Mouse (Mus musculus): ENCODE data around the gene Glod4. TPM values are rescaled to one million over a fixed set of nuclear protein-coding genes. Genes with fewer than 3 reads are reported as not detected.

Gene Glod4
- polyA plus RNA-seq, 1 experiment from 2014 or later, result 128 TPM

GRCm38 (mm10) chr11:76123517-76123916 lies 120.0 kb downstream of the Glod4 start:
- no peak overlapping the region for H3K4me3 ChIP-seq (replicated peaks)
- H3K36me3 ChIP-seq, result peaks cover 61% of the 10 kb centered on the region
- H3K4me1 ChIP-seq (replicated peaks), result no peaks in the 10 kb centered on the region
- no peaks in the 10 kb centered on the region for H3K27me3 ChIP-seq
- ATAC-seq, result no peak
- WGBS, result 96% methylated on average over 1 of the region's 1 CpGs
- H3K4me2 ChIP-seq (replicated peaks), result no peak overlapping the region
- no peak overlapping the region for H3K27ac ChIP-seq
- no peaks in the 10 kb centered on the region for H3K9me3 ChIP-seq
- no peak overlapping the region for H3K9ac ChIP-seq (replicated peaks)

GRCm38 (mm10) chr11:76122571-76122970 lies 121.0 kb downstream of the Glod4 start:
- H3K9me3 ChIP-seq, result no peaks in the 10 kb centered on the region
- H3K27me3 ChIP-seq, result no peaks in the 10 kb centered on the region
- no peak for ATAC-seq
- no peak overlapping the region for H3K4me3 ChIP-seq (replicated peaks)
- H3K4me1 ChIP-seq (replicated peaks), result no peaks in the 10 kb centered on the region
- H3K9ac ChIP-seq (replicated peaks), result no peak overlapping the region
- 86% methylated on average over 2 of the region's 2 CpGs for WGBS
- H3K4me2 ChIP-seq (replicated peaks), result no peak overlapping the region
- no peak overlapping the region for H3K27ac ChIP-seq
- peaks cover 66% of the 10 kb centered on the region for H3K36me3 ChIP-seq

GRCm38 (mm10) chr11:76121086-76121485 lies 122.4 kb downstream of the Glod4 start:
- H3K9me3 ChIP-seq, result no peaks in the 10 kb centered on the region
- no peak overlapping the region for H3K27ac ChIP-seq
- H3K4me2 ChIP-seq (replicated peaks), result no peak overlapping the region
- 95% methylated on average over 4 of the region's 4 CpGs for WGBS
- ATAC-seq, result no peak
- H3K27me3 ChIP-seq, result no peaks in the 10 kb centered on the region
- H3K4me3 ChIP-seq (replicated peaks), result no peak overlapping the region
- H3K9ac ChIP-seq (replicated peaks), result no peak overlapping the region
- peaks cover 79% of the 10 kb centered on the region for H3K36me3 ChIP-seq
- no peaks in the 10 kb centered on the region for H3K4me1 ChIP-seq (replicated peaks)

- Histone ChIP-seq H3K9me3 (no peaks in the 10 kb centered on the region), H3K9ac (replicated peaks) (no peak overlapping the region), H3K27me3 (no peaks in the 10 kb centered on the region), H3K4me1 (replicated peaks) (no peaks in the 10 kb centered on the region), H3K4me3 (replicated peaks) (no peak overlapping the region), H3K27ac (no peak overlapping the region), H3K36me3 (peaks cover 77% of the 10 kb centered on the region), H3K4me2 (replicated peaks) (no peak overlapping the region)
- 79% methylated on average over 10 of the region's 10 CpGs for whole genome bisulfite sequencing
- ATAC-seq, result no peak
These were observed 123.1 kb downstream of the Glod4 start for GRCm38 (mm10) chr11:76120407-76120901.

- no peaks in the 10 kb centered on the region for H3K27me3 ChIP-seq
- peaks cover 58% of the 10 kb centered on the region for H3K36me3 ChIP-seq
- H3K9ac ChIP-seq (replicated peaks), result no peak overlapping the region
- H3K4me3 ChIP-seq (replicated peaks), result no peak overlapping the region
- no peak overlapping the region for H3K27ac ChIP-seq
- no peak for ATAC-seq
- WGBS, result 95% methylated on average over 3 of the region's 3 CpGs
- no peaks in the 10 kb centered on the region for H3K9me3 ChIP-seq
- H3K4me1 ChIP-seq (replicated peaks), result no peaks in the 10 kb centered on the region
- no peak overlapping the region for H3K4me2 ChIP-seq (replicated peaks)
These were observed 133.1 kb downstream of the Glod4 start for GRCm38 (mm10) chr11:76110416-76110815.

GRCm38 (mm10) chr11:76106551-76107496 lies 136.7 kb downstream of the Glod4 start:
- no peaks in the 10 kb centered on the region for H3K9me3 ChIP-seq
- 93% methylated on average over 11 of the region's 11 CpGs for WGBS
- no peaks in the 10 kb centered on the region for H3K4me1 ChIP-seq (replicated peaks)
- H3K27ac ChIP-seq, result no peak overlapping the region
- peaks cover 37% of the 10 kb centered on the region for H3K36me3 ChIP-seq
- H3K9ac ChIP-seq (replicated peaks), result no peak overlapping the region
- ATAC-seq, result no peak
- no peak overlapping the region for H3K4me3 ChIP-seq (replicated peaks)
- H3K4me2 ChIP-seq (replicated peaks), result no peak overlapping the region
- H3K27me3 ChIP-seq, result no peaks in the 10 kb centered on the region

- Histone ChIP-seq H3K9ac (replicated peaks) (no peak overlapping the region), H3K36me3 (peaks cover 45% of the 10 kb centered on the region), H3K4me1 (replicated peaks) (no peaks in the 10 kb centered on the region), H3K27ac (no peak overlapping the region), H3K27me3 (no peaks in the 10 kb centered on the region), H3K9me3 (no peaks in the 10 kb centered on the region), H3K4me2 (replicated peaks) (no peak overlapping the region), H3K4me3 (replicated peaks) (no peak overlapping the region)
- no peak for ATAC-seq
These were observed 142.4 kb downstream of the Glod4 start for GRCm38 (mm10) chr11:76101154-76101553.

GRCm38 (mm10) chr11:76099193-76099975 lies 144.1 kb downstream of the Glod4 start:
- H3K27ac ChIP-seq, result no peak overlapping the region
- 80% methylated on average over 4 of the region's 4 CpGs for WGBS
- peaks cover 39% of the 10 kb centered on the region for H3K36me3 ChIP-seq
- no peak overlapping the region for H3K4me3 ChIP-seq (replicated peaks)
- H3K4me1 ChIP-seq (replicated peaks), result no peaks in the 10 kb centered on the region
- no peak overlapping the region for H3K9ac ChIP-seq (replicated peaks)
- no peaks in the 10 kb centered on the region for H3K9me3 ChIP-seq
- ATAC-seq, result no peak
- no peaks in the 10 kb centered on the region for H3K27me3 ChIP-seq
- H3K4me2 ChIP-seq (replicated peaks), result no peak overlapping the region

- H3K27ac ChIP-seq, result no peak overlapping the region
- H3K4me3 ChIP-seq (replicated peaks), result no peak overlapping the region
- H3K9me3 ChIP-seq, result no peaks in the 10 kb centered on the region
- peaks cover 37% of the 10 kb centered on the region for H3K36me3 ChIP-seq
- ATAC-seq, result no peak
- WGBS, result 90% methylated on average over 8 of the region's 8 CpGs
- H3K4me1 ChIP-seq (replicated peaks), result no peaks in the 10 kb centered on the region
- no peak overlapping the region for H3K9ac ChIP-seq (replicated peaks)
- no peak overlapping the region for H3K4me2 ChIP-seq (replicated peaks)
- H3K27me3 ChIP-seq, result no peaks in the 10 kb centered on the region
These were observed 149.9 kb downstream of the Glod4 start for GRCm38 (mm10) chr11:76093610-76094009.

- Histone ChIP-seq H3K27ac (no peak overlapping the region), H3K9me3 (no peaks in the 10 kb centered on the region), H3K4me2 (replicated peaks) (no peak overlapping the region), H3K36me3 (peaks cover 55% of the 10 kb centered on the region), H3K4me3 (replicated peaks) (no peak overlapping the region), H3K4me1 (replicated peaks) (no peaks in the 10 kb centered on the region), H3K27me3 (no peaks in the 10 kb centered on the region), H3K9ac (replicated peaks) (no peak overlapping the region)
- 90% methylated on average over 6 of the region's 6 CpGs for WGBS
- no peak for ATAC-seq
These were observed 153.7 kb downstream of the Glod4 start for GRCm38 (mm10) chr11:76089776-76090175.

- no peak for ATAC-seq
- Histone ChIP-seq H3K27me3 (no peaks in the 10 kb centered on the region), H3K9me3 (no peaks in the 10 kb centered on the region), H3K4me1 (replicated peaks) (no peaks in the 10 kb centered on the region), H3K36me3 (peaks cover 55% of the 10 kb centered on the region), H3K4me3 (replicated peaks) (no peak overlapping the region), H3K4me2 (replicated peaks) (no peak overlapping the region), H3K9ac (replicated peaks) (no peak overlapping the region), H3K27ac (no peak overlapping the region)
- 92% methylated on average over 4 of the region's 4 CpGs for WGBS
These were observed 155.0 kb downstream of the Glod4 start for GRCm38 (mm10) chr11:76088506-76088905.

- no peak for ATAC-seq
- H3K36me3 ChIP-seq, result peaks cover 56% of the 10 kb centered on the region
- no peaks in the 10 kb centered on the region for H3K27me3 ChIP-seq
- no peak overlapping the region for H3K9ac ChIP-seq (replicated peaks)
- H3K4me2 ChIP-seq (replicated peaks), result no peak overlapping the region
- 68% methylated on average over 5 of the region's 5 CpGs for WGBS
- H3K9me3 ChIP-seq, result no peaks in the 10 kb centered on the region
- H3K4me1 ChIP-seq (replicated peaks), result no peaks in the 10 kb centered on the region
- no peak overlapping the region for H3K27ac ChIP-seq
- H3K4me3 ChIP-seq (replicated peaks), result no peak overlapping the region
These were observed 157.5 kb downstream of the Glod4 start for GRCm38 (mm10) chr11:76085898-76086591.
